Mouse (Mus musculus): ENCODE results near the gene Fam47e.

The Fam47e gene

DNA sequence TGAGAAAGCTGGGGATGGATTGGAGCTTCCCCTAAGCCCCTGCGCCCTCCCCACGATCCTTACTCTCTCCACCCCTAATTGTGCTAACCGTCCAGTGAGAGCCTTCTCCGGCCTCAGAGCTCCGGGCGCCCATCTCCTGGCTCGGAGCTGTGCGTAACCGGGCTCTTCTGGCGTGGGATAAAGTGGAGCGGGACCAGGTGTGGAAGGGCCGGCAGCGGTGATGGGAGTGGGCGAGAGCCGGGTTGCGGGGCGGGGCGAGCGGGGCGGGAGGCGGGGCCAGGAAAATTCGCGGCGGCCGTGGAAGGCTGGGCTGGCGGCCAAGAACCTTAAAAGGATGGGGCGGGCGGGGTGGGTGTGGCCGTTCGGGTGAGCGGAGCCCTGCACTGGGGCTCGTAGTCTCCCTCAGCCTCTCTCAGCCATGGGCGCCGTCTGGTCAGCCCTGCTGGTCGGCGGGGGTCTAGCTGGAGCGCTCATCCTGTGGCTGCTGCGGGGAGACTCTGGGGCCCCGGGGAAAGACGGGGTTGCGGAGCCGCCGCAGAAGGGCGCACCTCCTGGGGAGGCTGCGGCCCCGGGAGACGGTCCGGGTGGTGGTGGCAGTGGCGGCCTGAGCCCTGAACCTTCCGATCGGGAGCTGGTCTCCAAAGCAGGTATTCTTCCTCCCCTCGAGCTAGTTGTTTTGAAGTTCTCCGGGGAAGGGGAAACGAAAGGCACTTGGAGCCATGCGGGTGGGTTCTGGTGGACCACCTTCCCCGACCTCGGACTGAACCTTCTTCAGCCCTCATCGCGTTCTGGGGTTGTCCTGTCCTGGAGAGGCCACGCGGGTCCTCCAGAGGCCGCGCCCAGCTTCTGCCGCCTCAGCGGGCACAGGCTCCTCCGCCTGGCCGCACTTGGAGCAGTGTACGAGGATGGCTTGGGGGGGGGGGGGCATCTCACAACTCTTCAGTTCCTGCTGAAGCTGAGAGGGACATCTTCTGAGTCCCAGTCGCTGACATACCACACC is 48.1 kb downstream of the Fam47e start, which contains the start of gene Stbd1:
TSS of gene Stbd1 (plus strand) at position 351 of the 1,000 bp plus-strand sequence.
- DNase-seq (ENCODE audit: low read depth, low spot score), result no peak

GRCm38 (mm10) chr5:92604452-92605247 is 49.8 kb downstream of the Fam47e start:
- no peak for DNase-seq (ENCODE audit: low read depth, low spot score)

- no peak for DNase-seq (ENCODE audit: low read depth, low spot score)
Observed at GRCm38 (mm10) chr5:92607492-92608229, 52.8 kb downstream of the Fam47e start.

GRCm38 (mm10) chr5:92612756-92613155 is 57.9 kb downstream of the Fam47e start:
- DNase-seq (ENCODE audit: low read depth, low spot score), result no peak

DNA sequence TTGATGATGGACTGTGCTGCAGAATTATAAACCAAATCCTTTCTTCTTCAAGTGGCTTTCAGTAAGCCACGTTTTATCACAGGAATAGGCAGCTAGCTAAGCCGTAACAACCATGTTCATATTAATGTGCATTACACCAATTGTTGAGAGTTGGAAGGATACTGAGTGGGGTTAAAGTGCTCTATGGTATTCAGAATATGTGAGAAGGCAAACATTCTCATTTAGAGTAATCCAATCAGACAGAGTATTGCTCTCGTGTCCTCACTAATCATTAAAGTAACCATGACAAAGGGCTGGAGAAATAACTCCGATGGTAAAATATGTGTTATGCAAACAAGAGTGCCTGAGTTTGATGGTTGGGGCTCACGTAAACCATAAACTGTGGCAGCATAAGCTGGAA is 67.0 kb downstream of the Fam47e start:
- DNase-seq (ENCODE audit: low read depth, low spot score), result no peak

DNA sequence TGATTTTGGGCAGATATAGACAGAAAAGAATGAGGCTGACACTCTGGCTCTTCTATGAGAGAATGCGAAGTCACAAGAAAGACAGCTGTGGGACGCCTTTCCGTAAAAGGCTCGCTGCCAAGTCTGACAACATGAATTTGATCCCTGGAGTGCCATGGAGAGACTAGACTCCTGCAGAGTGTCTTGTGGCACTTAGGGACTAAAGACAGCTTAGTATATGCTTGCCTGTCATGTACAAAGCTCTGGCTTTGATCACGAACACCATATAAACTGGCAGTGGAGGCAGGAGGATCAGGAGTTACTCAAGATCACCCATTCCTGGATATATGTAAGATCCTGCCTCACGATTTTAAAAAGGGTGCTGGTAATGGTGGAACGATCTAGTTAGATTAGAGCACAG is 73.0 kb downstream of the Fam47e start:
- no peak for DNase-seq (ENCODE audit: low read depth, low spot score)

GRCm38 (mm10) chr5:92633526-92633925 is 78.7 kb downstream of the Fam47e start:
- no peak for DNase-seq (ENCODE audit: low read depth, low spot score)

DNA sequence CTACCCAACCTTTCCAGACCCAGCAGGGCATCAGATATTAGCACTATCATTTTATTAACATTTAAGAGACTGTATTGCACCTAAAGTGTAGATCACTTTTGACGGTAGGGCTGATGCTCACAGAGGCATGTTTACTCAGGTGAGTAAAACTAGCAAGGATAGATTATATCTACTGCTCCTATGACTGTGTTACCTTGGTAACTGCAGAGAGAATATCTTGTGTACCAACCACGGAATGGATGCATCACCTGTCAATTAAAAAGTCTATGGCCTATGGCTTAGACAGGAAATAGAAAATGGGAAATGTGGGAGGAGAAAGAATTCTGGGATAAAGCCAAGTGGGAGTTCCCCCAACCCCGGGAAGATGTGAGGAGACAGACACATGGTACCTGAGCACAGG is 80.0 kb downstream of the Fam47e start:
- no peak for DNase-seq (ENCODE audit: low read depth, low spot score)

GRCm38 (mm10) chr5:92635891-92636290 is 81.0 kb downstream of the Fam47e start:
- no peak for DNase-seq (ENCODE audit: low read depth, low spot score)

- DNase-seq (ENCODE audit: low read depth, low spot score), result no peak
Observed at GRCm38 (mm10) chr5:92640861-92641260, 86.0 kb downstream of the Fam47e start.

Measured in retina, adult 2 months (tissue).